Mouse (Mus musculus) small intestine, adult 2 months (tissue): ENCODE measurements around the gene Ccdc61.

Experiments
- CTCF ChIP-seq: fragments of 200-500 bp; IDR thresholded peaks from 2 replicates; pipeline ENCODE4 v1.5.1; 2012; ENCODE audit warnings: low read depth, mild to moderate bottlenecking, control low read depth, inconsistent platforms, low read length, moderate library complexity, mixed read lengths; ENCODE audit not compliant: insufficient replicate concordance, insufficient read length; ENCODE audit errors: extremely low read depth
- POLR2A ChIP-seq: fragments of 200-500 bp; IDR thresholded peaks from 2 replicates; pipeline ENCODE4 v1.6.1; 2012; ENCODE audit warnings: low read depth, mild to moderate bottlenecking, control low read depth, inconsistent platforms, low read length, moderate library complexity

DNA sequence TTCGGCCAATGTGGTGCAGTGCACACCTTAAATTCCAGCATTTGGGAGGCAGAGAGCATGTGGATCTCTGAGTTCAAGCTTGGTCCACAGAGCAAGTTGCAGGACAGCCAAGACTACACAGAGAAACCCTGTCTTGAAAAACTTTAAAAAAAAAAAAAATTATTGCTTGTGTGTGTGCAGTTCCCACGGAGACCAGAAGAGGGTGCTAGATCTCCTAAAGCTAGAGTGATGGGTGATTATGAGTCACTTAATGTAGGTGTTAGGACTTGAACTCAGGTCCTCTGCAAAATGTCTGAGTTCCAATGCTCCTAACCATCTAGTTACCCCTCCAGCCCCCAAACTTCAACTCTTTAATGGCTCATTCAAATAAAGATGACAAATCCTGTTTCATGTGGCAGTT is 41.7 kb downstream of the Ccdc61 start:
- TF ChIP-seq CTCF, result no peak
- TF ChIP-seq POLR2A, result no peak
